Mouse (Mus musculus) B cell, adult 62 days (primary cell): Measurements from ENCODE around the gene Snx13. TPM values are rescaled to one million over a fixed set of nuclear protein-coding genes. Genes with fewer than 3 reads are reported as not detected.

Source experiments
- total RNA-seq: library from RNA; stranded (reverse); gene quantifications from 4 replicates; pipeline ENCODE4 v1.2.4, GENCODE M21; 2023

Snx13 gene
- total RNA-seq: 29.3 to 49.6 TPM (median 35.5 TPM) in 4 replicates

DNA sequence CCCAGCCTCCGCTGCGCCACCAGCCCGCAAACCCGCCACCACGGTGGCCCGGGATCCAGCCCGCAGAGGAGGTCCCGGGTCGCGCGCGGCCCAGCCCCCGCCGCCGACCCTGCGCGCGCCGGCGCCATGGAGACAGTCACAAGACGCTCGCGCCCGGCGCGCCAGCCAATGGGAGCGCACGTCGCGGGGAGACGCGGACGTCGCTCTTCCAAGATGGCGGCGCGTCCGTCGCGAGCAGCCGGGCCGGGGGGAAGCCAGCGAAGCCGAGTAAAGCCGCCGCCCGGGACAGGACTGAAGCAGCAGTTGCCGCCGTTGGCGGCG lies at the start of gene Snx13:
Gene Snx13, plus strand, starts transcription at position 188 of the 321 bp plus-strand sequence.

Other genes starting within 250 kb of the Snx13 start
- 63.8 to 84.8 TPM (median 74.7 TPM) in 4 replicates for gene Hdac9, start 130.1 kb upstream of the Snx13 start, total RNA-seq
- not detected in 4 replicates for gene Prps1l1, start 62.4 kb upstream of the Snx13 start, total RNA-seq